Mouse (Mus musculus) ES-Bruce4 (cell line): Measurements from ENCODE around the gene Sfr1. TPM values are rescaled to one million over a fixed set of nuclear protein-coding genes. Genes with fewer than 3 reads are reported as not detected.
A peak's percentile ranks its signal among the peaks of the same experiment; 100 is the strongest.

Experiments
- H3K27ac ChIP-seq: 2 replicates; pipeline ENCODE4 v1.5.1; 2012; ENCODE audit warnings: low read length, inconsistent platforms; ENCODE audit not compliant: insufficient read depth
- H3K27me3 ChIP-seq: 2 replicates; pipeline ENCODE4 v1.6.1; 2012; ENCODE audit warnings: mild to moderate bottlenecking, low read length, inconsistent platforms; ENCODE audit not compliant: control insufficient read depth, poor library complexity, insufficient read depth, severe bottlenecking
- H3K36me3 ChIP-seq: 2 replicates; pipeline ENCODE4 v1.6.1; 2012; ENCODE audit warnings: inconsistent platforms, mild to moderate bottlenecking, low read length, moderate library complexity; ENCODE audit not compliant: control insufficient read depth, poor library complexity, insufficient read depth, severe bottlenecking
- H3K4me1 ChIP-seq: one replicate; pipeline ENCODE4 v1.8.1; 2011; ENCODE audit warnings: low read length; ENCODE audit not compliant: control insufficient read depth, insufficient read depth
- H3K4me3 ChIP-seq: 2 replicates; pipeline ENCODE4 v1.5.1; 2011; ENCODE audit warnings: low read depth, mild to moderate bottlenecking, low read length
- H3K9ac ChIP-seq: 2 replicates; pipeline ENCODE4 v1.6.1; 2012; ENCODE audit warnings: low read depth, mild to moderate bottlenecking, inconsistent platforms; ENCODE audit not compliant: poor library complexity, severe bottlenecking
- H3K9me3 ChIP-seq: replicated peaks from 2 replicates; pipeline ENCODE4 v1.6.1; 2012; ENCODE audit warnings: mild to moderate bottlenecking, low read length, inconsistent platforms; ENCODE audit not compliant: control insufficient read depth, poor library complexity, insufficient read depth, severe bottlenecking
- CTCF ChIP-seq: IDR thresholded peaks from one replicate; pipeline ENCODE4 v1.8.1; 2011; ENCODE audit warnings: low read depth, low read length
- EP300 ChIP-seq: IDR thresholded peaks from 2 replicates; pipeline ENCODE4 v1.6.1; 2011; ENCODE audit warnings: low read depth, low read length; ENCODE audit not compliant: insufficient read depth
- POLR2A ChIP-seq: IDR thresholded peaks from one replicate; pipeline ENCODE4 v1.8.1; 2011; ENCODE audit warnings: low read length; ENCODE audit not compliant: insufficient read depth
- polyA plus RNA-seq: library from polyadenylated mRNA; stranded (reverse); fragments of >200 nt; gene quantifications from 2 replicates; pipeline ENCODE4 v1.2.4, GENCODE M21; 2011; ENCODE audit warnings: low read depth; ENCODE audit not compliant: missing spikeins, insufficient read depth, insufficient read length

Sfr1 gene
- polyA plus RNA-seq, 1 experiment, result 232 TPM

DNA sequence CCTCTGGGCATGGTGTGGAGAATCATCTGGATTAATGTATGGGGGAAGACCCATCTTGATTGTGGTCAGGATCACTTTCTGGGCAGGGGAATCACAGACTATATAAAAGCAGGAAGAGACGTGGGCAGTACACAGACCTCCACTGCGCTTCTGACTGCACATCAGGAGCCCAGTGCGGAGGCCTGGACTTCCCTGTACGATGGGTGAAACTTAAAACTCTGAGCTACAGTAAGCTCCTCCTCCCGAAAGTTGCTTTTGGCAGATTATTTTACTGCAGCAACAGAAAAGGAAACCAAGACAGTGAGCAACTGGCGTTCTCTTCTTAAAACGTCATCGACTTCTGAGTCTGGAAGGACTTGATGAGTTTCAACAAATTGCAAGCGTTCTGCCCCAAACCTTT lies 23.4 kb downstream of the Sfr1 start:
- Histone ChIP-seq H3K36me3 (no peaks in the 10 kb centered on the region), H3K27ac (no peak overlapping the region), H3K4me3 (no peak overlapping the region), H3K9ac (peak overlapping the region; percentile 42; the same call in 1 of the 2 replicates), H3K4me1 (no peaks in the 10 kb centered on the region), H3K9me3 (no peaks in the 10 kb centered on the region), H3K27me3 (no peaks in the 10 kb centered on the region)
- TF ChIP-seq EP300, result no peak
- TF ChIP-seq CTCF, result no peak
- TF ChIP-seq POLR2A, result no peak

DNA sequence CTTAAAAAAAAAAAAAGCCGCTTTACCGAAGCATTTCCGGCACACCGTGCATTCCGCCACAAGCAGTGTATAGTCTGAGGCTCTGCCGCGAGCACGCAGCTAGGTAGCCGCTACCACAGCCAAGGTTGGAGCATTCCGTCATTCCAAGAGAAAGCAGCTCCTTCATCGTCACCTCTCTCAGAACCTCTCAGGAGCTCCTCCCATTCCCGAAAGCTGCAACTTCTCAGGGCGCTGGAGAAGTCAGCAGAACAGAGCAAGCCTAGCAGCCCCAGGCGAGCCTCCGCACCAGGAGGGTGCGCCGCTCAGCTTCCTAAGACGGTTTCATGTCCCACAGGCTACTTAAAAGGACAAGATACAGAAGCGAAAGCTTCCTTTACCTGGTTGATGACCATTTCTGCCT lies 24.1 kb downstream of the Sfr1 start:
- no peaks in the 10 kb centered on the region for H3K36me3 ChIP-seq
- TF ChIP-seq CTCF (no peak), POLR2A (no peak)

DNA sequence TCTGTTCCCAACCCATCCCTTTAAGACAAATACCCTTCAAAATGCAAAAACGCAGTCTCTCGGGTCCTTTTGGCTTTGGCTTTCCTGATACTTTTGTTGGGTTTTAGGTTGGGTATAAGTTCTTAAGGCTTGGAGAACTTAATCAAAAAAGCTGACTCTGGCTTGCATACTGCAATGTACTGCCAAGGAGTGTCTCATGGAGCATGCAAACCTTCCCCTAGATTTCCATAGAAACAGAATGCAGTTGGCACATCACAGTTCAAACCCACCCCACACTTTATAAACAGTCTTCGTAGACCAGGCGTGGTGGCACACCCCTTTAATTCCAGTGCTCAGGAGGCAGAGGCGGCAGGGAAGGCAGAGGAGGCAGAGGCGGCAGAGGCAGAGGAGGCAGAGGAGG lies 46.4 kb downstream of the Sfr1 start:
- Histone ChIP-seq H3K36me3 (no peaks in the 10 kb centered on the region), H3K4me1 (no peaks in the 10 kb centered on the region), H3K4me3 (no peak overlapping the region), H3K9me3 (no peaks in the 10 kb centered on the region), H3K27me3 (no peaks in the 10 kb centered on the region), H3K27ac (no peak overlapping the region), H3K9ac (no peak overlapping the region)
- TF ChIP-seq POLR2A, result no peak
- TF ChIP-seq CTCF, result no peak

More for the DNA sequence above, 24.1 kb downstream of the Sfr1 start:
- peak overlapping the region; percentile 42 for H3K9ac ChIP-seq
- no peaks in the 10 kb centered on the region for H3K27me3 ChIP-seq
- peak overlapping the region; percentile 51 for H3K4me3 ChIP-seq
- H3K9me3 ChIP-seq, result no peaks in the 10 kb centered on the region
- H3K27ac ChIP-seq, result no peak overlapping the region
- no peaks in the 10 kb centered on the region for H3K4me1 ChIP-seq

DNA sequence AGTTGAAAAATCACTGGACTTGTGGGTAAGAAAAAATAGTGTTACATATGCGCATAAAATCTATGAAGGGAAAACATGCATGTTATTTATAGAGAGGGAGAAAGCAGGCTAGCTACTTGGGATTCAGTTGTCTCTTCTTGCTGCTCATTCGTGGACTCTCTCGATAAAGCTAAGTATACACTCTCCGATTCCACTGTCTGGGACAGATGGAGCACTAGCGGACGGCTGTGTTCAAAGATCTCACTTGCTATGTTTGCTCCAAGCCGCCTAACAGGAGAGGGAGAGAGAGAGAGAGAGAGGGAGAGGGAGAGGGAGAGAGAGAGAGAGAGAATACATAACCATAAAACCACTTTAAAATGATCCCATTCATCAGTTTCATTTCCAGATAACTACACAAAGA lies 48.7 kb downstream of the Sfr1 start:
- H3K27ac ChIP-seq, result no peak overlapping the region
- H3K9me3 ChIP-seq, result no peaks in the 10 kb centered on the region
- H3K4me3 ChIP-seq, result no peak overlapping the region
- H3K9ac ChIP-seq, result no peak overlapping the region
- no peaks in the 10 kb centered on the region for H3K36me3 ChIP-seq
- H3K27me3 ChIP-seq, result no peaks in the 10 kb centered on the region
- no peaks in the 10 kb centered on the region for H3K4me1 ChIP-seq
- TF ChIP-seq EP300 (no peak), CTCF (no peak), POLR2A (no peak)

DNA sequence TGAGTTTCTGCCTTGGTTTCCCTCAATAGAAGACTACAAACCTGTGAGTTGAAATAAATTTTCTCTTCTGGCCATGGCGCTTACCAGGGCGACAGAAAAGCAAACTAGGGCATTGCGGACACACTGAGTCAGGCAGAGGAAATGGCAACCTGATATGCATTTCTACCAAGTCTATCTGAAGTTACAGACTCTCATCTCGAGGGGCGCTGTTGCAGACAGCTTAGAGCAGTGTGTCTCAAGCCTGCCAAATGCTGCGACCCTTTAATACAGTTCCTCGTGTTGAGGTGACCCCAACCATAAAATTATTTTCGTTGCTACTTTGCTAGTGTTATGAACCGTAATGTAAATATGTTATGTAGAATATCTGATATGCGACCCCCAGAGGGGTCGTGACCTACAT lies 49.5 kb downstream of the Sfr1 start:
- TF ChIP-seq CTCF (peak; percentile 35), EP300 (no peak)
- H3K4me3 ChIP-seq, result no peak overlapping the region
- H3K9ac ChIP-seq, result no peak overlapping the region
- no peaks in the 10 kb centered on the region for H3K9me3 ChIP-seq
- no peak overlapping the region for H3K27ac ChIP-seq
- no peaks in the 10 kb centered on the region for H3K4me1 ChIP-seq
- no peaks in the 10 kb centered on the region for H3K36me3 ChIP-seq
- no peaks in the 10 kb centered on the region for H3K27me3 ChIP-seq

DNA sequence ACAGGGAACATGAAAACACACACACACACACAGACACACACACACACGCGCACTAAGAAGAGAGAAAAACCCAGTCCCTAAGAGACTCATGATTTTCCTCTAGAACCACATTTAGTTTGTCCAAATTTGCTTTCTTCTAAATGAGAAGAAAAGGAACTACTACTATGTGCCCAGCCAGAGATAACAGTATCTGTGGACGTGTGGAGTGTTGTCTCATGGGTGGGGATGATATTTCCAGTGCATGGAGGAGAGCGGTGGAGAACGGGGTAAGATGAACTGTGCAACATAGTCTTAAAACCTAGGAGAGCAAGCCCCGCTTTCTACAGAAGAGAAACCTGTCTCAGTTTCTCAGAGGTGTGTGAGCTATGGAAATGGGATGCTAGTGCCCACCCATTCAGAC lies 52.4 kb downstream of the Sfr1 start:
- Histone ChIP-seq H3K9me3 (no peaks in the 10 kb centered on the region), H3K36me3 (no peaks in the 10 kb centered on the region), H3K4me3 (no peak overlapping the region), H3K4me1 (no peaks in the 10 kb centered on the region), H3K27me3 (no peaks in the 10 kb centered on the region), H3K9ac (no peak overlapping the region), H3K27ac (no peak overlapping the region)
- TF ChIP-seq CTCF, result no peak
- no peak for TF ChIP-seq POLR2A
- no peak for TF ChIP-seq EP300

Other genes starting within 250 kb of the Sfr1 start
- gene Stn1, start 194.2 kb upstream of the Sfr1 start, polyA plus RNA-seq, result 41.4 and 44.9 TPM in 2 replicates
- 76.1 and 91.4 TPM in 2 replicates for gene Slk, start 152.0 kb upstream of the Sfr1 start, polyA plus RNA-seq
- 0.32 TPM in 1 of 2 replicates, not detected in the other for gene Col17a1, start 39.6 kb upstream of the Sfr1 start, polyA plus RNA-seq
- 125 and 130 TPM in 2 replicates for gene Gsto1, start 123.3 kb downstream of the Sfr1 start, polyA plus RNA-seq
- 1.2 TPM in 2 replicates for gene Gsto2, start 133.9 kb downstream of the Sfr1 start, polyA plus RNA-seq
- 7.9 and 10.4 TPM in 2 replicates for gene Cfap43, start 187.6 kb downstream of the Sfr1 start, polyA plus RNA-seq
- gene Itprip, start 187.6 kb downstream of the Sfr1 start, polyA plus RNA-seq, result 7.4 and 7.6 TPM in 2 replicates
- gene Cfap58, start 206.0 kb downstream of the Sfr1 start, polyA plus RNA-seq, result not detected in 2 replicates